Mouse (Mus musculus) kidney, adult 2 months (tissue): ENCODE measurements at regions not wholly inside any gene's neighbourhood (a gene's known extent, or its start where the extent isn't known, plus 50 kb on each side); places are given as distances from the start of the nearest gene placed in this dataset.

Experiments
- DNase-seq: peaks from one replicate; pipeline ENCODE4 v3.0.0; 2021
- H3K27ac ChIP-seq: fragments of 200-500 bp; 2 replicates; pipeline ENCODE4 v1.5.1; 2012; ENCODE audit warnings: low read depth, low read length, control low read depth, inconsistent platforms; ENCODE audit not compliant: insufficient read depth
- H3K27me3 ChIP-seq: fragments of 200-500 bp; replicated peaks from 2 replicates; pipeline ENCODE4 v1.6.1; 2012; ENCODE audit warnings: mild to moderate bottlenecking, moderate library complexity, low read length, inconsistent platforms; ENCODE audit not compliant: control insufficient read depth, insufficient read depth
- H3K36me3 ChIP-seq: fragments of 200-500 bp; 2 replicates; pipeline ENCODE4 v1.6.1; 2012; ENCODE audit warnings: mild to moderate bottlenecking, moderate library complexity, low read length, inconsistent platforms; ENCODE audit not compliant: control insufficient read depth, insufficient read depth
- H3K4me1 ChIP-seq: fragments of 200-500 bp; 2 replicates; pipeline ENCODE4 v1.6.1; 2011; ENCODE audit warnings: low read length; ENCODE audit not compliant: control insufficient read depth, insufficient read depth
- H3K4me3 ChIP-seq: fragments of 200-500 bp; 2 replicates; pipeline ENCODE4 v1.5.1; 2011; ENCODE audit warnings: mild to moderate bottlenecking, low read depth, low read length, control low read depth; ENCODE audit not compliant: insufficient read depth
- CTCF ChIP-seq: fragments of 200-500 bp; conservative IDR thresholded peaks from 2 replicates; pipeline ENCODE4 v1.5.1; 2011; ENCODE audit warnings: low read depth, mild to moderate bottlenecking, control low read depth, low read length, moderate library complexity, mixed read lengths; ENCODE audit not compliant: insufficient read depth, insufficient read length
- POLR2A ChIP-seq: fragments of 200-500 bp; IDR thresholded peaks from one replicate; pipeline ENCODE4 v1.6.1; 2011; ENCODE audit warnings: low read depth, low read length, control low read depth
- WGBS: fragments of 180-500 bp; shearing (Covaris S2); methylation state at CpG from one replicate; pipeline ENCODE4 v1.1.7; 2018; 5-methylcytosine and 5-hydroxymethylcytosine counted together

DNA sequence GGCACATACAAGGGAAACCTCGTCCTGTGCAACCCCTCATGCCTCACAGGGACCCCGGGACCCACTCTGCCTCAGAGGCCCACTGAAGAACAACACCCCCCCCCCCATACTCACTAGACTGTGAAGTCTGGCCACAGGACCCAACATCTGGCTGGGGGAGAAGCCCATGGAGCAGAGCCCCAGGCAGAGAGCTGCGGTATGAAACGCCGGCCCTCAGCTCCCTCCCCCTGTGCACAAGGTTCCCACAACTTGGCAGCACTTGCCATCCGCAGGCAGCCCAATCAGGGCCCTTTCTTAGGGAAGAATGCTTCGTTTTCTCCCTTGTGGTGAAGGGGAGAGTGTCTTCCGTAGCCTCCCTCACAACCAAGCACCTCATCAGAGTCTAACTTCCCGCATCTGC lies 66.6 kb upstream of the Tmem132d start:
- H3K27ac ChIP-seq = no peak overlapping the region
- no peaks in the 10 kb centered on the region for H3K36me3 ChIP-seq
- H3K4me3 ChIP-seq = no peak overlapping the region
- H3K4me1 ChIP-seq = no peaks in the 10 kb centered on the region
- TF ChIP-seq POLR2A = no peak
- TF ChIP-seq CTCF = no peak
- no peak for DNase-seq
- WGBS = 39% methylated on average over 9 of the region's 9 CpGs
- no peaks in the 10 kb centered on the region for H3K27me3 ChIP-seq

DNA sequence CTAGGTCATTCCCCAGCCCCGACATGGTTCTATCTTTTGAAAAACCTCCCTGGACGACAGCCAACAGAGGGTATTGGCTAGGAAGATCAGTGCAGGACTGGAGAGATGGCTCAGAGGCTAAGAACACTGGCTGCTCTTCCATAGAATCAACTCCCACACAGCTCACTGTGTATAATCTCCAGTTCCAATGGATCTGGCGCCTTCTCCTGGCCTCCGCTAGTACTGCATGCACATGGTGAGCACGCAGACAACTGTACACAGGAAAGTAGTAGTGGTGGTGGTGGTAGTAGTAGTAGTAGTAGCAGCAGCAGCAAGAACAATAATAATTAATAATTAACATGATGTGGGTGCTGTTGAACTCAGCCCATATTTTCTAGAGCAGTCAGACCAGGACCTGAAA lies 66.2 kb upstream of the Tmem132d start:
- peak; percentile 8 for DNase-seq

DNA sequence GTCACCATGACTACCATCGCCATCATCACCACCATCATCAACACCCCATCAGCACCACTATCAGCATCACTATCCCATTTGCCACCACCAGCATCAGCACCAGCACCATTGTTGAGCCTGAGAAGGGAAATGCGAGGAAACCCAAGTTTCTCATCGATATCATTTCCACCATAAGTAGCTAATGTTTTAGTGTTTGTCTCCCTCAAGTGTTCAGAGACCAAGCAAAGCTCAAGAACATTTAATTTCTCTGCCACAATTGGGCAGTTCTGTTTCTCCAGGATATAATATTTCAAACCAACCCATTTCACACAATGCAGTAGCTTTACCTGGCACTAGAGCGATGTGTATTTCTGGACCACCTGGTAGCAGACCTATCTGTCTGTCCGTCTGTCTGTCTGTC lies 59.7 kb upstream of the Tmem132d start:
- Histone ChIP-seq H3K36me3 (no peaks in the 10 kb centered on the region), H3K4me1 (no peaks in the 10 kb centered on the region), H3K27ac (no peak overlapping the region), H3K4me3 (no peak overlapping the region), H3K27me3 (no peaks in the 10 kb centered on the region)
- no peak for DNase-seq
- TF ChIP-seq CTCF (no peak), POLR2A (no peak)
- 84% methylated on average over 5 of the region's 5 CpGs for WGBS

More for the DNA sequence above, 66.2 kb upstream of the Tmem132d start:
- Histone ChIP-seq H3K36me3 (no peaks in the 10 kb centered on the region), H3K27me3 (no peaks in the 10 kb centered on the region), H3K4me1 (no peaks in the 10 kb centered on the region), H3K4me3 (no peak overlapping the region), H3K27ac (no peak overlapping the region)
- WGBS = 56% methylated on average over 5 of the region's 5 CpGs
- TF ChIP-seq POLR2A = no peak
- no peak; the same call in 1 of the 2 replicates for TF ChIP-seq CTCF

DNA sequence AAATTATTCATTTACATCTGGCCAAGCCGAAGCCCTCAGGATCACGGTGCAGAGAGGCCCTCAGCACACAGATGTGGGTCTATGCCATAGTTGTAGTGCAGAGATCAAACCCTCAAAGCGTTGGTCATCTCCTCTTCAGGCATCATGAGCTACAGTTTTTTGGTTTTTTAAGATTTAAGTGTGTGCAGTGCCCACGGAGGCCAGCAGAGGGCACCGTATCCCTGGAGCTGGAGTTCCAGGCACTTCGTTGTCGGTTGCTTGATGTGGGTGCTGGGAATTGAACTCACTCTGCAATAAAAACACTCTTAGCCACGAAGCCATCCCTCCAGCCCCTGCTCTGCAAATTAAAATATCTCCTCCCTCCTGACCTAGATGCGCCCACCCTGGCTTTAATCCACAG lies 58.3 kb upstream of the Tmem132d start:
- Histone ChIP-seq H3K4me1 (no peaks in the 10 kb centered on the region), H3K36me3 (no peaks in the 10 kb centered on the region), H3K27me3 (no peaks in the 10 kb centered on the region), H3K4me3 (no peak overlapping the region), H3K27ac (no peak overlapping the region)
- WGBS = 38% methylated on average over 9 of the region's 9 CpGs
- peak; percentile 51 for TF ChIP-seq CTCF
- no peak for TF ChIP-seq POLR2A
- no peak for DNase-seq

DNA sequence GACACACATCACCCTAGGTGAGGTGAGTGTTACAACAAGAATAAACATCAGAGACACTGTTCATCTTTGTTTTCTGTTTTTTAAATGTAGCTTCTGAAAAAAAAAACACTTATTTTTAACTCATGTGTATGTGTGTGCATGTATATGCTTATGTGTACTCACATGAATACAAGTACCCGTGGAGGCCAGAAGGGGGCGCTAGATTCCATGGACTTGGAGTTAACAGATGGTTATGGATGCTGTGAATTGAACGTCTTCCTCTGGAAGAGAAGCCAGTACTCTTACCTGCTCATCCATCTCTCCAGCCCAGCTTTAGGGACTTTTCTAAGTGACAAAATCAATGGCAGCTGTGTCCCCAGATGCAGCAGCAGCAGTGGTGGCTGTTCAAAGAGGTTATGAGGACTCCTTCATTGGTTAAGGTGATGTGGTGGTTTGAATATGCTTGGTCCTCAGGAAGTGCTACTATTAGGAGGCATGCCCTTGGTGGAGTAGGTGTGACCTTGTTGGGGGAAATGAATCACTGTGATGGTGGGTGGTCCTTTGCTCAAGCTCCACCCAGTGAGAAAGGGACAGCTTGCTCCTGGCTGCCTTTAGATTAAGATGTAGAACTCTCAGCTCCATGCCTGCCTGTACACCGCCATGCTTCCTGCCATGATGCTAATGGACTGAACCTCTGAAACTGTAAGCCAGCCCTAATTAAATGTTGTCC lies 56.1 kb upstream of the Tmem132d start:
- DNase-seq = no peak
- Histone ChIP-seq H3K27ac (no peak overlapping the region), H3K4me1 (no peaks in the 10 kb centered on the region), H3K4me3 (no peak overlapping the region), H3K27me3 (no peaks in the 10 kb centered on the region), H3K36me3 (no peaks in the 10 kb centered on the region)
- 85% methylated on average over 4 of the region's 4 CpGs for WGBS
- TF ChIP-seq POLR2A = no peak
- TF ChIP-seq CTCF = no peak

DNA sequence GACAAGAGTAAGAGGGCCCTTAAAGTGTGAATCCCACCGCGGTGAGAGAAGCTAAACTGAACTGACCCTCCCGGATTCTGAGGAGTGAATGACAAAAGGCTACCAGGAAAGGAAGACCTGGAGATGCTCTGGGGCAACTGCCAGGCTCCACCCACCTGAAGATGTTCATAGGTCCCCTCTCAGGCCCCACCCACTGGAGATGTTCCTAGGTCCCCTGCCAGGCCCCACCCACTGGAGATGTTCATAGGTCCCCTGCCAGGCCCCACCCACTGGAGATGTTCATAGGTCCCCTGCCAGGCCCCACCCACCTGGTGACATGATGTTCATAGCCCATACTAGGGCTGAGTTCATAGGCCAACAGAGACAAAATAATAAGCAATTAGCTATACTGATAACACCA lies 54.5 kb upstream of the Tmem132d start:
- 73% methylated on average over 3 of the region's 3 CpGs for WGBS
- no peaks in the 10 kb centered on the region for H3K27me3 ChIP-seq
- TF ChIP-seq POLR2A (no peak), CTCF (no peak)
- H3K36me3 ChIP-seq = no peaks in the 10 kb centered on the region
- H3K4me3 ChIP-seq = no peak overlapping the region
- no peak overlapping the region for H3K27ac ChIP-seq
- no peaks in the 10 kb centered on the region for H3K4me1 ChIP-seq
- no peak for DNase-seq

DNA sequence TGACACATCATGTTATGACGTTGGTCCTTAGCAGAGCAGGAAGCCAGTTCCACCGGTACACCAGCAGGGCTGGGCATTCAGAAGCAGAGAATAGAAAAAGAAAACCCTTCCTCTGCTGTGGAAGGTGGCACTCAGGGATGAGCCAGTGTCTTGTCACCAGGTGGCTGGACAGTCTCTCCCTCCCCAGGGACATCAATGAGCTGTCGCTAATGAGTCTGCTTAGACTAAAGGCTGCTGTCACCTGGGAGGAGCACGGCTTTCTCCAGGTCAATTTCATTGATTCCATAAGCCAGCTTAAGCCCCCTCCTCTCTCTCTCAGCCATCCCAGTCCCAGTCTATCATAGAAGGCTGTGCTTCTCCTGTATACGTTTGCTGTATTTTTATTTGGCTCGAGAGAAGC lies 51.2 kb upstream of the Tmem132d start:
- TF ChIP-seq CTCF (no peak), POLR2A (no peak)
- H3K27ac ChIP-seq = no peak overlapping the region
- WGBS = 44% methylated on average over 6 of the region's 6 CpGs
- no peak overlapping the region for H3K4me3 ChIP-seq
- H3K27me3 ChIP-seq = no peaks in the 10 kb centered on the region
- no peaks in the 10 kb centered on the region for H3K4me1 ChIP-seq
- no peak for DNase-seq
- H3K36me3 ChIP-seq = no peaks in the 10 kb centered on the region
